Mouse (Mus musculus): Measurements from ENCODE around the gene Ptpn21.

DNA sequence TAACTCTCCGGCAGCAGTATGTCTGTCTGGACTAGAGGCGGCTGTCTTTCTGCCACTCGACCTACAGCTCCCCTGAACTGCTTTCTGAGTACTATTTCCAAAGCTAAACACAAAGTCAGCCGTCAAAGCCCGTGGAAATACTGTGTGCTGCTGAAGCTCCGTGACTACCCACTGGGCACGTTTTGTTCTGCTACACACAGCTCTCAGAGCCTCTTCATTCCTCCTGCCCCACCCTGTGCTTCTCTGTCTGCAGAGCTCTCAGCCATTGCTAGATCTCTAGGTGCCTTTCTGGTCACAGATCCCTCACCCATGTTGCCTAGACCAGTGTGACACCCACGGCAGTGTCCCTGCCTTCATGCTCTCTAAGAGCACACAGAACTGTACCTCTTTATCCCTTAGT, 47.0 kb downstream of the Ptpn21 start:
- TF ChIP-seq POLR2A (IDR thresholded peaks at IDR 0.05; ENCODE audit: borderline replicate concordance, insufficient read depth, low read length) (no peak), CTCF (IDR thresholded peaks at IDR 0.05; ENCODE audit: borderline replicate concordance, insufficient read depth, low read depth, low read length) (no peak)
